Mouse (Mus musculus) embryonic fibroblast, embryonic 13.5 days (primary cell): ENCODE measurements around the gene Ak7. TPM values are rescaled to one million over a fixed set of nuclear protein-coding genes. Genes with fewer than 3 reads are reported as not detected.

ENCODE experiments used
- H3K27ac ChIP-seq: 2 replicates; pipeline ENCODE4 v1.5.1; 2012; ENCODE audit warnings: low read length, control low read depth, inconsistent platforms; ENCODE audit not compliant: insufficient read depth
- H3K4me1 ChIP-seq: 2 replicates; pipeline ENCODE4 v1.6.1; 2011; ENCODE audit warnings: low read length; ENCODE audit not compliant: control insufficient read depth, insufficient read depth
- H3K4me3 ChIP-seq: 2 replicates; pipeline ENCODE4 v1.5.1; 2011; ENCODE audit warnings: mild to moderate bottlenecking, control low read depth, low read length; ENCODE audit not compliant: insufficient read depth
- CTCF ChIP-seq: IDR thresholded peaks from 2 replicates; pipeline ENCODE4 v1.5.1; 2011; ENCODE audit warnings: mild to moderate bottlenecking, control low read depth, low read length, moderate library complexity, borderline replicate concordance; ENCODE audit not compliant: insufficient read depth
- POLR2A ChIP-seq: IDR thresholded peaks from 2 replicates; pipeline ENCODE4 v1.6.1; 2011; ENCODE audit warnings: low read depth, mild to moderate bottlenecking, control low read depth, low read length, moderate library complexity
- polyA plus RNA-seq: library from polyadenylated mRNA; stranded (reverse); fragments of >200 nt; gene quantifications from 2 replicates; pipeline ENCODE4 v1.2.4, GENCODE M21; 2011; ENCODE audit warnings: low read depth; ENCODE audit not compliant: missing spikeins, insufficient read length

Ak7 gene
- polyA plus RNA-seq, 1 experiment, result 0.16 TPM

- H3K27ac ChIP-seq, result no peak overlapping the region
- no peaks in the 10 kb centered on the region for H3K4me1 ChIP-seq
- TF ChIP-seq CTCF (no peak), POLR2A (no peak)
- no peak overlapping the region for H3K4me3 ChIP-seq
Measured at GRCm38 (mm10) chr12:105748114-105748513, 42.3 kb downstream of the Ak7 start.

DNA sequence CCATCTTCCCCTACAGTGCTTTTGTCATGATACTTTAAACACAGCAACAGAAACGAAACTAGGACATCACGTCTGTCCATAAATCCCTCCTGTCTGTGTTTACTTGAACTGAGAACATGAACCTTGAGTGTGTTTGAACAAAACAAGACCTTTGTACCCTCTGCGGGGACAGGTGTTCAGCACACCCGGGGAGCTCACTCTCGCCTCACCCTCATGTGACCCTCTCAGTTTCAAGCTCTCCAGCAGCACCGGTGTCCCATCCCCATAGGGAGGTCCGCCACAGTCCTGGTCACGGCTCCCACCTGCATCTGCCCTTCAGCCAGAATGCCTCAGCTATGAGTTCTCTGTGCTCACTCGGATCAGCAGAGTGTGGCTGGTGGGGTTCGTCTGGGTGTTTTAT is 48.0 kb downstream of the Ak7 start:
- Histone ChIP-seq H3K4me1 (no peaks in the 10 kb centered on the region), H3K4me3 (no peak overlapping the region), H3K27ac (no peak overlapping the region)
- TF ChIP-seq CTCF (no peak), POLR2A (no peak)

DNA sequence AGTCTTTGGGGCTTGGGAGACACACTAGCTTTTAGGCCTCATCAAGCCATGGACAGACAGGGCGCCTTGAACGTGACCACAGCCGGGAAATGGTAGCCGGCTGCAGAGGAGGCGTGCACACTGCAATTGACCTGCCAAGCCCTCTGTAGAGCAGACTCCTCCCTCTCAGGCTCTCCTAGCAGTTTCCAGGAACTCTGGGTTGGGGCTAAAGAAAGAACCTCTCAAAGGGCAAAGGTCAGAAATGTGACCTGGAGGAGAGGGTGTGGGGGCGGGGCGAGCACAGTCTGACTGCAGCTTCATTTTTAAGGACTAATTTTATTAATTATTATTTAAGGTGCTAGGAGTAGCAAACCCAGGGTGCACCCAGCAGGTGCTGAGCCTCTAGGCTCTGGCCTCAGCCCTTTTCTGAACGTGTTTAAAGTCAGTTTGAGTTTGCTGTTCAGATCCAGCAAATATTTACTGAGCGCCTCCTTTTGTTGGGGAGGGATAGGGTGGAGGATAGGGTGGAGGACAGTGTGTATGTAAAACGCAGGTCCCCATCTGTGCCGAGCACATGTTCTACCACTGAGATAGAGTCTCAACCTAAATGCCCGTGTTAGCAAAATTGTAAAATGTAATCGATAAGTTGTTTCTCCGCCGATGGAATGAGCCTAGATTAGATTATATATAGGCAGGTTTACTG is 52.2 kb downstream of the Ak7 start:
- H3K27ac ChIP-seq, result no peak overlapping the region
- TF ChIP-seq CTCF (no peak), POLR2A (no peak)
- no peaks in the 10 kb centered on the region for H3K4me1 ChIP-seq
- H3K4me3 ChIP-seq, result no peak overlapping the region

DNA sequence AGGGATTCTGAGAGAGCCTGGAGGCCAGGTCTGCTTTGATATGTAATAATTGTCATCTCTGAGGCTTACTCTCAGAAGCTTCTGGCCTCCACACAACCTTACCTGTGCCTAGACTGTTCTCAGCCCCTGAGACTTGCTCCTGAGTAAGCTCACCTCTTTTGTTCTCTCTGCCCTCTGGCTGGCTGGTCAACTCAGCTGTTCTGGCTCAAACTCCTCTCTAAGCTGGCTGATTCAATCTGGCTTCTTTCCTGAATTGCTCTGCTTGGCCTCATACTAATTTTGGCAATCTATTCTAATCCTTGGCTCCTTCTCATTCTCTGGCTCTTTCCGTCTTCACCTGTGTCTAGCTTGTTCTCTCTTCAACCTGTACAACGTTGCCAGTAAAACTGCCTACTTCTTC is 53.1 kb downstream of the Ak7 start:
- Histone ChIP-seq H3K27ac (no peak overlapping the region), H3K4me3 (no peak overlapping the region), H3K4me1 (no peaks in the 10 kb centered on the region)
- TF ChIP-seq POLR2A, result no peak
- no peak for TF ChIP-seq CTCF

GRCm38 (mm10) chr12:105759849-105760478 is 54.2 kb downstream of the Ak7 start:
- Histone ChIP-seq H3K4me1 (no peaks in the 10 kb centered on the region), H3K27ac (no peak overlapping the region), H3K4me3 (no peak overlapping the region)
- TF ChIP-seq CTCF (no peak), POLR2A (no peak)

- TF ChIP-seq POLR2A, result no peak
- no peak for TF ChIP-seq CTCF
- H3K27ac ChIP-seq, result no peak overlapping the region
- no peaks in the 10 kb centered on the region for H3K4me1 ChIP-seq
- no peak overlapping the region for H3K4me3 ChIP-seq
Measured at GRCm38 (mm10) chr12:105761171-105761570, 55.4 kb downstream of the Ak7 start.

GRCm38 (mm10) chr12:105761629-105762028 is 55.9 kb downstream of the Ak7 start:
- Histone ChIP-seq H3K4me1 (no peaks in the 10 kb centered on the region), H3K27ac (no peak overlapping the region), H3K4me3 (no peak overlapping the region)
- TF ChIP-seq CTCF (no peak), POLR2A (no peak)

DNA sequence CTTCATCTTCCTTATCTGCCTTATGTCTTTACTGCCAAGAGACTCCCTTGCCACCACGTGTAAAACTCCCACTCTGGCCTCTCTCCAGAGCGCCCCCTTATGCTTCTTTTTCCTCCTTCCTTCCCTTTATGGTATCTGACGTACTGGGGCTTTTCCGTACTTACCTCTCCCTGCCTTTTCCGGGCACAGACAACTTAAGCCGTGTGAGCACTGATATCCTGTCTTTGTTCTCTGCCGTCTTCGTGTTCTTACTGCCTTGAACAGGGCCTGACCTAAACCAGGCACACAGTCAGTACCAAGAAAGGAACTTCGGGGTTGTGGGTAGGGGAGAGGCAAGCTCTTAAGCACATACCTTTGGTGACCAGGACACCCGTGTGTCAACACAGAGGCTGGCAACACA is 63.9 kb downstream of the Ak7 start:
- Histone ChIP-seq H3K4me3 (no peak overlapping the region), H3K4me1 (no peaks in the 10 kb centered on the region), H3K27ac (no peak overlapping the region)
- no peak for TF ChIP-seq CTCF
- TF ChIP-seq POLR2A, result no peak

- no peak overlapping the region for H3K27ac ChIP-seq
- no peaks in the 10 kb centered on the region for H3K4me1 ChIP-seq
- TF ChIP-seq POLR2A, result no peak
- TF ChIP-seq CTCF, result no peak
- H3K4me3 ChIP-seq, result no peak overlapping the region
Measured at GRCm38 (mm10) chr12:105774871-105775270, 69.1 kb downstream of the Ak7 start.

- no peak overlapping the region for H3K27ac ChIP-seq
- no peaks in the 10 kb centered on the region for H3K4me1 ChIP-seq
- TF ChIP-seq CTCF (no peak), POLR2A (no peak)
- H3K4me3 ChIP-seq, result no peak overlapping the region
Measured at GRCm38 (mm10) chr12:105777651-105778050, 71.9 kb downstream of the Ak7 start.
